Mouse (Mus musculus) olfactory bulb, adult 2 months (tissue): Measurements from ENCODE around the gene Siglec1.

Experiments used
- CTCF ChIP-seq: fragments of 200-500 bp; IDR thresholded peaks from 2 replicates; pipeline ENCODE4 v1.5.1; 2012; ENCODE audit warnings: low read depth, mild to moderate bottlenecking, low read length, moderate library complexity; ENCODE audit not compliant: insufficient read depth
- POLR2A ChIP-seq: fragments of 200-500 bp; IDR thresholded peaks from 2 replicates; pipeline ENCODE4 v1.6.1; 2012; ENCODE audit warnings: mild to moderate bottlenecking, low read depth, low read length, moderate library complexity; ENCODE audit not compliant: insufficient read depth

DNA sequence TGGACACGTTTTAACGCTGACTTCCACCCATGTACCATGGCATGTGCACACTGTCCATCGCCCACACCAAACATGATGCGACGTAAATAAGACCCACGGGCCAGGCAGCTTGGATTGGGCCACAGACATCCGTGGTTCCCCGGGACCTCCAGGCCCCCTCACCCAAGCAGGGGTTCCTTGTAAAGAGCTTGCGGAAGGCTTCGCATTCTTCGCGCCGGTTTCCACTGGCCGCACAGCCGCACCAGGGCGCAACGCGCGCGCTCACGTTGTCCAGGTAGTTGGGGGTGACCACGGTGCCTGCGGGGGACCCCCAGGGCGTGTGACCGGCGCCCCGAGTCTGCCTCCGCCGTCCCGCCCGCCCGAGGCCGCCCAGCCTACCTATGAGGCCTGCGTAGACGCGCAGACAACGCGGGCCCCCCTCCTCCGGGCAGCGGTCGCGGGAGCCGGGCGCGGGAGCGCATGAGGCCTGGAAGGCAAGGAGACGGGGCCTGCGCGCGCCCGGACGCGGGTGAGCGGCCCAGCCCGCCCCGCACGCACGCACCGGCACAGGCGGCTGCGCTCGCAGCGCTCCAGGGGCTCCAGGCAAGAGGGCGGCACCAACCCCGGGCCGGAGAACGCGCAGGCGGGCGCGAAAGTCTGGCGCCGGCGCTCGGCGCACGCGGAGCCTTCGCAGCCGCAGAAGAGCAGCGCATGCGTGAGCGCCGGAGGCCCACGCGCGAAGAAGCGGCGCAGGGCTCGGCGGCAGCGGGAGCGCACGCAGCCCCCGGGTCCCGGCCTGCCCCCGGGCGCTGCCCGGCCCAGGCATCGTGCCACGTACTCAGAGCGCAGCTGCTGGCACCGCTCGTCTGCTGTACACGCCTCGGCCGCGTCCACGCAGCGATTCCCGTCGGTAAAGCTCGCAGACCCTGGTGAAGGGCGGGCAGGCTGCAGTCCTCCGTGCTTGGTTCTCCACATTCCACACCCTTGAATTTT, 45.4 kb downstream of the Siglec1 start:
- TF ChIP-seq CTCF (no peak), POLR2A (peak; percentile 73)
